Mouse (Mus musculus) forebrain, embryonic 11.5 days (tissue): Measurements from ENCODE around the gene Gpr21. TPM values are rescaled to one million over a fixed set of nuclear protein-coding genes. Genes with fewer than 3 reads are reported as not detected.

Experiments used
- ATAC-seq: fragments of 200-750 bp; cut with Nextera tagmentation; replicated peaks from 2 replicates; pipeline ENCODE4 v1.8.0; 2017; ENCODE audit warnings: moderate TSS enrichment; ENCODE audit not compliant: low FRiP score
- DNase-seq: peaks from one replicate; pipeline ENCODE4 v3.0.0-alpha.2; 2017; ENCODE audit warnings: low spot score
- H3K27ac ChIP-seq: fragments of 300-500 bp; sonication (generic); 2 replicates; pipeline ENCODE4 v1.5.1; 2014; ENCODE audit warnings: low read depth, low read length
- H3K27me3 ChIP-seq: fragments of 300-500 bp; sonication (generic); 2 replicates; pipeline ENCODE4 v1.6.1; 2014; ENCODE audit warnings: mild to moderate bottlenecking, low read length, mixed read lengths; ENCODE audit not compliant: control insufficient read depth, insufficient read depth
- H3K36me3 ChIP-seq: fragments of 300-500 bp; sonication (generic); 2 replicates; pipeline ENCODE4 v1.6.1; 2014; ENCODE audit warnings: mild to moderate bottlenecking, low read length, moderate library complexity, mixed read lengths; ENCODE audit not compliant: control insufficient read depth, insufficient read depth
- H3K4me1 ChIP-seq: fragments of 300-500 bp; sonication (generic); replicated peaks from 2 replicates; pipeline ENCODE4 v1.6.1; 2014; ENCODE audit warnings: low read length, mixed read lengths; ENCODE audit not compliant: control insufficient read depth, insufficient read depth
- H3K4me2 ChIP-seq: fragments of 300-500 bp; sonication (generic); 2 replicates; pipeline ENCODE4 v1.6.1; 2014; ENCODE audit warnings: low read depth, mild to moderate bottlenecking, low read length, moderate library complexity, mixed read lengths; ENCODE audit not compliant: severe bottlenecking
- H3K4me3 ChIP-seq: fragments of 300-500 bp; sonication (generic); 2 replicates; pipeline ENCODE4 v1.5.1; 2014; ENCODE audit warnings: low read depth, low read length
- H3K9ac ChIP-seq: fragments of 300-500 bp; sonication (generic); 2 replicates; pipeline ENCODE4 v1.6.1; 2014; ENCODE audit warnings: low read length
- H3K9me3 ChIP-seq: fragments of 300-500 bp; sonication (generic); 2 replicates; pipeline ENCODE4 v1.6.1; 2016; ENCODE audit warnings: low read length, mixed read lengths; ENCODE audit not compliant: control insufficient read depth
- WGBS: fragments of 180-500 bp; shearing (Covaris S2); extraction: QIAGEN DNeasy Blood & Tissue Kit; methylation state at CpG from one replicate; pipeline ENCODE4 v1.1.7; 2014; 5-methylcytosine and 5-hydroxymethylcytosine counted together
- polyA plus RNA-seq: library from polyadenylated mRNA; unstranded; fragments of >200 nt; fragmentation: Nextera tagmentation; extraction: Ambion mirVana; gene quantifications from 2 replicates; pipeline ENCODE4 v1.2.1, GENCODE M21; 2014

The Gpr21 gene
- polyA plus RNA-seq, 1 experiment from 2014 or later = 2.8 TPM

DNA sequence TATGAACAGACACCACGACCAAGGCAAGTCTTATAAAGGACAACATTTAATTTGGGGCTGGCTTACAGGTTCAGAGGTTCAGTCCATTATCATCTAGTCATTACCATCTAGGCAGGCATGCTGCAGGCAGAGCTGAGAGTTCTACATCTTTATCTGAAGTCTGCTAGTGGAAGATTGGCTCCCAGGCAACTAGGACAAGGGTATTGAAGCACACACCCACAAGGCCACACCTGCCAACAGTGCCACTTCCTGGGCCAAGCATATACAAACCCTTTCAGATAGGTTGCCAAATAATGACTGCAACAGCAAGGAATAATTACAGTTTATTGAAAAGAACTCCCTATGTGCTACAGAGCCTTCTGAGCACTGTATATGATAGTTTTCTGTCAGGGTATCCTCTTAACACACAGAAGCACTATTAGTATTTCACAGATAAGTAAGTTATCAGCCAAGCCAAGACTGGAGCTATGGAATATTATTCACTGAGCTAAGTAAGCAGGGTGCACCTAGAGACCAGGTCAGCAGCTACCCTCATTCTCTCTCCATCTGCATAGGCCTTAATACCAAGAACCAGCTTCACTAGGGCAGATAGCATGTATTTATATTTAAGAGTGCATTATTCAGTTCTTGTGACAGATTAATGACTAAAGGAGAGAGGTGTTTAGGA, 33.3 kb downstream of the Gpr21 start:
- no peak overlapping the region for H3K4me3 ChIP-seq
- DNase-seq (no peak), ATAC-seq (no peak)
- 96% methylated on average over 1 of the region's 1 CpGs for WGBS
- no peaks in the 10 kb centered on the region; the same call in 1 of the 2 replicates for H3K36me3 ChIP-seq
- H3K4me1 ChIP-seq = no peaks in the 10 kb centered on the region
- H3K9ac ChIP-seq = no peak overlapping the region
- H3K4me2 ChIP-seq = no peak overlapping the region
- no peak overlapping the region for H3K27ac ChIP-seq
- no peaks in the 10 kb centered on the region for H3K27me3 ChIP-seq
- no peaks in the 10 kb centered on the region for H3K9me3 ChIP-seq

DNA sequence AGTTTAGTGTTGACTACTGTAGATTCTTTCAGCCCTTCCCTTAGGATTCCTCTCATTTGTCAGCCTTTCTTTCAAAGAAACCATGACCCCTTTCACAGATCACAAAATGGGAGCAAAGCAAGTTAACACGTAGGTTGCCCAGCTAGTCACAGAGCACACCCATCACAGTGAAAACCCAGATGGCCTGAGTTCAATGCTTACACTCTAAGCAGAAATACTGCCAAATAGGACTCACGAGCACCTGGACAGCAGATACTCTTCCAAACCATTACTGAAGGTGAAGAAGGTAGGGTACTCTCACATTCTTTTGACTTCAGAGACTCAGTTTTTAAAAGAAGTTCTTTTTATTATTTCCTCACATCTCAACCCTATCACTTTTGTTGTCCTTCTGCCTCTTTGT, 40.2 kb downstream of the Gpr21 start:
- H3K36me3 ChIP-seq = peaks cover 7% of the 10 kb centered on the region; the same call in 1 of the 2 replicates
- DNase-seq (no peak), ATAC-seq (no peak)
- H3K4me2 ChIP-seq = no peak overlapping the region
- no peak overlapping the region for H3K9ac ChIP-seq
- H3K27me3 ChIP-seq = no peaks in the 10 kb centered on the region
- WGBS = 89% methylated on average over 2 of the region's 2 CpGs
- no peak overlapping the region for H3K4me3 ChIP-seq
- no peaks in the 10 kb centered on the region for H3K9me3 ChIP-seq
- H3K4me1 ChIP-seq = no peaks in the 10 kb centered on the region
- H3K27ac ChIP-seq = no peak overlapping the region

DNA sequence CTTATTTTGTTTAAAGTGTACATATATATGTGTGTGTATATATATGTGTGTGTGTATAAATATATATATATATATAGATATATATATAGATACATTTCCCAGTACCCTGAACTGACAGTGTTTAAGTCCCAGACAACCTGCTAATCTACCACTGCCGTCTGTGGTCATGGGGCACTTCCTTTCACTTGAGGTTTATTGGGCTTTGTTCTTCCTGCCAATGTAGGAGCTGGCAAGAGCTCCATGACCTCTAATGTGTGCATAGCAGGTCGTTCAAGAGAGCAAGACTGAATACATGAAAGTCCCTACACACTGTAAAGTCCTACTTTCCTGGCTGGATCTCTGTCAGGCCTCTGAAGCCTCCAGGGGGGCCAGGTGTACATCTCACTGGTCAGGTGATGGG, 49.4 kb downstream of the Gpr21 start:
- ATAC-seq (no peak), DNase-seq (no peak)
- Histone ChIP-seq H3K9me3 (no peaks in the 10 kb centered on the region), H3K9ac (no peak overlapping the region), H3K4me2 (no peak overlapping the region), H3K4me3 (no peak overlapping the region), H3K4me1 (no peaks in the 10 kb centered on the region), H3K27ac (no peak overlapping the region), H3K27me3 (no peaks in the 10 kb centered on the region), H3K36me3 (peaks cover 13% of the 10 kb centered on the region)
- WGBS = 79% methylated on average over 2 of the region's 2 CpGs

DNA sequence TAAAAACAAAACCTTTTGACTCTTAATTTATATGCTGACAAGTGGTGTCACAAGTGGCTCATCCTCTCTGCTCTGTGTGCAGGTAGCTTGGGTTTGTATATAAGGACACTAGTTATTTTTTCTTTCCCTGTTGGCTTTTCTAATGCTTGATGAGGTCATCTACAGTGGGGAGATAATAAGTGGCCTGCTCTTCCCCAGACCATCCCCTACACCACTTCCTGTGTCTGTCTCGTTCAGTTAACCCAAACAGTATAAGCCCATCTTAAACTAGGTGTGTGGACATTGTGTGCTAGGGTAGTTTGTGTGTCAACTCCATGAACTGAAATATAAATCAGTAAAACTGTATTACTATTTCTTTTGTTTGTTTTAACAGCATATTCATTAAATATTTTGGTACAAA, 49.9 kb downstream of the Gpr21 start:
- DNase-seq (no peak), ATAC-seq (no peak)
- no peak overlapping the region for H3K4me3 ChIP-seq
- no peak overlapping the region for H3K9ac ChIP-seq
- H3K27ac ChIP-seq = no peak overlapping the region
- peaks cover 13% of the 10 kb centered on the region for H3K36me3 ChIP-seq
- H3K4me2 ChIP-seq = no peak overlapping the region
- H3K27me3 ChIP-seq = no peaks in the 10 kb centered on the region
- H3K4me1 ChIP-seq = no peaks in the 10 kb centered on the region
- no peaks in the 10 kb centered on the region for H3K9me3 ChIP-seq
- WGBS = 89% methylated on average over 1 of the region's 1 CpGs

DNA sequence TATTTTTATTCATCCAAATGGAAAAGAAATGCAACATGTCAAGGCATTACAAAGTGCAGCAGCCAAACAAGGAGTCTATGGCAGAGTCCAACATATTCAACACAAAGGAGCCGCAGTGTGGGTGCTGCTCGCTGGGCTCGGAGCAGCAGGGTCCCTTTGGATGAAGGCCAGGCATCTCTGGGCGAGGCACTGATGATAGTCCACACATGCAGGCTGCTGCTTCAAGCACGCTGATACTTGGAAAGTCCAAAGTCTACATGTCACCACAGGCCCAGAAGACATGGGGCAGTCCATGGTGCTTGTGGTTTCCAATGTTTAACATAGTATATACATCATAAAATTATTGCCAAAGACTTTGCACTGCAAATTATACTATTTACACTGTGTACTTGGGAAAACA, 53.8 kb downstream of the Gpr21 start:
- Histone ChIP-seq H3K4me1 (no peaks in the 10 kb centered on the region), H3K9me3 (no peaks in the 10 kb centered on the region), H3K4me3 (no peak overlapping the region), H3K36me3 (peaks cover 5% of the 10 kb centered on the region), H3K4me2 (no peak overlapping the region), H3K9ac (no peak overlapping the region), H3K27ac (no peak overlapping the region), H3K27me3 (no peaks in the 10 kb centered on the region)
- ATAC-seq (no peak), DNase-seq (no peak)
- 95% methylated on average over 5 of the region's 5 CpGs for WGBS

Other genes starting within 250 kb of the Gpr21 start
- not detected in 2 replicates for gene Olfr368, start 189.8 kb upstream of the Gpr21 start, polyA plus RNA-seq
- gene Pdcl, start 157.0 kb upstream of the Gpr21 start, polyA plus RNA-seq = 65.0 and 71.7 TPM in 2 replicates
- 26.7 and 31.1 TPM in 2 replicates for gene Rc3h2, start 93.4 kb upstream of the Gpr21 start, polyA plus RNA-seq
- gene Zbtb26, start 73.2 kb upstream of the Gpr21 start, polyA plus RNA-seq = 13.3 and 15.4 TPM in 2 replicates
- gene Zbtb6, start 73.2 kb upstream of the Gpr21 start, polyA plus RNA-seq = 8.0 and 8.5 TPM in 2 replicates
- gene Rabgap1, start 73.1 kb upstream of the Gpr21 start, polyA plus RNA-seq = 49.4 and 57.5 TPM in 2 replicates
- gene Strbp, start 187.5 kb downstream of the Gpr21 start, polyA plus RNA-seq = 102 and 103 TPM in 2 replicates